Mouse (Mus musculus) Patski (cell line): ENCODE data around the gene Slc2a12. TPM values are rescaled to one million over a fixed set of nuclear protein-coding genes. Genes with fewer than 3 reads are reported as not detected.
A peak's percentile ranks its signal among the peaks of the same experiment; 100 is the strongest.

Source experiments
- ATAC-seq: fragments of 100-300 bp; one replicate; pipeline ENCODE4 v1.8.0; 2021
- CTCF ChIA-PET: fragments of 350-600 bp; sonication (Branson Sonifier 250); formaldehyde crosslinking; loops from one replicate; lab custom pipeline; 2022; ENCODE audit warnings: inconsistent platforms; lab: Charles Lee
- POLR2A ChIA-PET: fragments of 350-600 bp; sonication (Branson Sonifier 250); formaldehyde crosslinking; loops from one replicate; lab custom pipeline; 2022; ENCODE audit warnings: antibody characterized with exemption, inconsistent platforms; lab: Charles Lee
- DNase-seq: peaks from one replicate; pipeline ENCODE4 v3.0.0-alpha.2; 2011; ENCODE audit warnings: low read depth, low spot score
- H3K27me3 ChIP-seq: fragments of 371-371 bp; one replicate; pipeline ENCODE4 v1.5.1; 2021
- CTCF ChIP-seq: fragments of 100-300 bp; IDR thresholded peaks from one replicate; pipeline ENCODE4 v1.5.1; 2021
- in situ Hi-C: fragments of 300-500 bp; cut with MboI; formaldehyde crosslinking; loops from 3 replicates; pipeline ENCODE4 v1.11.1; 2018; ENCODE audit warnings: low pct_unique_long_range_greater_than_20kb, mixed read lengths
- polyA plus RNA-seq: library from polyadenylated mRNA; unstranded; gene quantifications from one replicate; pipeline ENCODE4 v1.2.3, GENCODE M21; 2021

Gene Slc2a12
- polyA plus RNA-seq, 1 experiment from 2014 or later: not detected

DNA sequence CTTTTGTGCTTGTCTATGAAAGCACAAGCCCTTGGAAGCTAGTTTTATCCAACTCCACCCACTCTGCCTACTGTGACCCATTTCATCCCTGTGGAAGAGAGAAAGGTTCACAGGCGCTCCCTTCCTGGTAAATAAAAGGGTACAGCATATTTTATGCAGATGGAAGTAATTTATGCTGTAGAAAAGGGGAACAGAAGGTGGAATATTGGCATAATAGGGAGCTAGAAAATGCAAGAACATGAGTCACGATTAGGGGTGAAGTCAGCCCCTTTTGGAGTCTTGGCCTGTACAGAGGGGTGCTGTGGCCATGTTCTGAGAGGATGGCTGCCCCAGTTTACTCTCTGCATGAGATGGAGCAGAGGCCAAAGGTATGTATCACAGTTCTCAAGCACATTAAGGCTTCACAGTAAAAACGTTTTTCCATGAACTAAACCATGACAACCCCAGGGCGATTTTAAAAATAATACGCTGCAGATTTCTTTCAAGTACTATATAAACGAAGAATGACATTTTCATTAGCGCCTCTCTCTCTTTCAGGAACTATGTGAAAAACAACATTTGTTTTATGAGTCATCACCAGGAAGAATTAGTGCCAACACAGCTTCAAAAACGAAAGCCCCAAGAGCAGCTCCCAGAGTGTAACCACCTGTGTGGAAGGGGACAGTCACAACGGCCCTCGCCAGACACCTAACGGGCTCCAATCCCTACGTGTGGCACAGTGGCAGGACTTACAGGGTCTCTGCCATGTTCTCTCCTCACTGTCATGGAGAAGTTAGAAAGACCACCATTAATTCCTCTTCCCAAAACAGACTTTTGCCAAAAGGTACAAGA is 56.9 kb downstream of the Slc2a12 start:
- no peak for ATAC-seq
- in situ Hi-C loops: no loop called here
- TF ChIP-seq CTCF: no peak
- DNase-seq: no peak
- ChIA-PET POLR2A (no interaction called here), CTCF (interaction anchor here (1.3 to 6.9 kb wide), 2 partner anchors 13 to 82 kb away, joined by 3 to 39 read pairs; no protein-coding TSS in a partner anchor)
- no peaks in the 10 kb centered on the region for H3K27me3 ChIP-seq

DNA sequence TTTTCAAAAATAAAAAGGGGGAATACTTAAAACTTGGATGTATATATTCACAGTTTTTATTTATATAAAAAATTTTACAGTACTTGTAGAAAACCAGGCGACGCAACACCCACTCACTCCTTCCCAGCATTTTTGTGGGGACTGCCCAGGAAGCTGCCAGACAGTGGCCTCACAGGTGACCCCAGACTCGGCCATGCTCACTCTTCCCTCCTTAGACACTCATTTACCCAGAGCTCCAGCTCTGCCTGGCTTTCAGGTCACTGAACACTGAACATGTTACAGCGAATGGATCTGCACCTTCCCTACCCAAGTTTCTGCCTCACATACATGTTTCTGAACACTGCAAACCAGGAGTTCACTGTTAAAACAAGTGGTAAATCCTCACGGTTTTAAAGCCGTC is 59.0 kb downstream of the Slc2a12 start:
- in situ Hi-C loops: no loop called here
- ATAC-seq: no peak
- H3K27me3 ChIP-seq: no peaks in the 10 kb centered on the region
- TF ChIP-seq CTCF: no peak
- DNase-seq: no peak
- ChIA-PET CTCF (interaction anchor here (0.7 to 6.9 kb wide), 5 partner anchors 11 to 28 kb away, joined by 3 to 39 read pairs (median 4); partner anchors contain the start of gene Tbpl1), POLR2A (interaction anchor here (0.7 to 1.8 kb wide), 2 partner anchors 8 to 27 kb away, joined by 3 to 5 read pairs; no protein-coding TSS in a partner anchor)

DNA sequence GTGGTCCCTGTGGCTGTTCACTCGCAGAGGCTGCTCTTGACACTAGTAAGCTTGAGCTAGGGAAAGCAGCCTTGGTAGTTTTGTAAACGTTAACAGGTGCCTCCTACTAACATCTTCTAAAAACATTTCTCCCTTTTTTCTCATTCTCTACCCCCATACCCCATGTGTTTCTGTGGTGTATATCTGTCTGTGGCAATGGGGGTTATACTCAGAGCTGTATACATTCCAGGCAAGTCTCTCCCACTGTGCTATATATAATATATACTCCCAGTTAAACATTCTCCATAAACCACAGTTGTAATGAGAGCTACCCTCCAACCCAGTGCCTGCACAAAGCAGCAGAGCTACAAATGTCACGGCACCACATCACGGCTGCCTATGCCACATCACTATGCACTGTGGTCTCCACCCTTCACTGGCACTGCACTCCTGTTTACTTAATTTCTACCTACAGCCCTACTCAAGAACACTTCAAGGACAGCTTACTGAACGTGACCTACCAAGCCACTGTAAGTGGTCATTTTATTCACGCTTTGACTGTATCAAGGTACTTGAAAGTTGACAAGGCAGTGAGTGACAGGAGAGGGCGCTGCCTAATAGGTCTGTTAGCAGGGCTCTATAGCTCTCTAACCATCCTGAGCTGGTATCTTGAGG is 63.5 kb downstream of the Slc2a12 start:
- ChIA-PET POLR2A (interaction anchor here (1.0 kb wide), 1 partner anchor 36 kb away, joined by 3 read pairs; no protein-coding TSS in a partner anchor), CTCF (no interaction called here)
- TF ChIP-seq CTCF: no peak
- ATAC-seq: no peak
- no peaks in the 10 kb centered on the region for H3K27me3 ChIP-seq
- no peak for DNase-seq
- in situ Hi-C loops: no loop called here

DNA sequence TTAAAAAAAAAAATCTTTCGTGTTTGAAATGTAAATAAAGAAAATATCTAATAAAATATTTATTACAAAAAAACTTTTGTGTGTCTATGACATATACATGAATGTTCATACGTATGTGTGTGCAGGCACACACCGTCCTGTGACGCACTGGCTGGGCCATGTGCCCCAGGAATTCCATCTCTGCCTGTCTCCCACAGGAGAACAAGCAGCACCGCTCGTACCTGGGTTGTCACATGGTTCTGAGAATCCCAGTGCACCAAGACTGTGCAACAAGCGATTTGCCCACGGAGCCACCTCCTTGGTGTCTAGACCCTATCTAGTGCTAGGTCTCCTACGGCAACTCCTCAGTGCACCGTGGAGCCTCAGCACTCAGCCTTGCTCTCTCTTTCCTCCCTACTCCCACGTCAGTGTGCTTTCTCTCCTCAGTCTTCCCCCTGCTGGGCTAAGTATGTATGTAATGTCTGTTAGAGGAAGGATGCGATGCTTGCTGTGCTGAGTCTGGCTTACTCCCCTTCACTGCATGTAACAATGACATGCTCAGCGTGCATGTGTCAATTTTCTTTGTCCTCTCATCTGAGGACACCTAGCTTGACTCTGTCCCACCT is 65.5 kb downstream of the Slc2a12 start:
- ATAC-seq: no peak
- H3K27me3 ChIP-seq: no peaks in the 10 kb centered on the region
- CTCF ChIA-PET: no interaction called here
- in situ Hi-C loops: loop anchor here (10.0 kb wide), 1 partner anchor 95 kb away; no protein-coding TSS in a partner anchor
- DNase-seq: no peak
- TF ChIP-seq CTCF: no peak
- POLR2A ChIA-PET: no interaction called here

DNA sequence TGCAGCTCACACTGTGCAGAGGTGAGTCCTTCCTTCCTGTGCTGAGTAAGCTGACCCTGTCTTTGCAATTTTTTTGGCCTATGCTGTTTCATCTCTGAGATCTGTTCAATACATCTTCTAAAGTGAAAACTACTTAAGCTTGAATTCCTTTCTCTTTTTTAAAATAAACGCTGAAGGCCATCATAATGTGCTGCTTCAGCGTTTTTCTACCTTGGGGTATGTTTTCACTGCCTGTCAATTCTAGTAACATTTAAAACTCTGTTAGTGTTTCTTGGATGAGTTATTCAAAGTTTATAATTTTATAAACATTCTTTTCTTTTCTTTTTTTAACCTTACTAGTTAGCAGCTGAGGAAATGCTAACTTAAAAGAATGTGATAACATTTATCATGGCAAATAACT is 68.1 kb downstream of the Slc2a12 start:
- no peak for TF ChIP-seq CTCF
- POLR2A ChIA-PET: no interaction called here
- DNase-seq: no peak
- CTCF ChIA-PET: interaction anchor here (2.9 to 5.0 kb wide), 4 partner anchors 11 to 94 kb away, joined by 10 to 39 read pairs (median 18); partner anchors contain the start of gene Tbpl1
- in situ Hi-C loops: loop anchor here (10.0 kb wide), 1 partner anchor 98 kb away; no protein-coding TSS in a partner anchor
- H3K27me3 ChIP-seq: no peaks in the 10 kb centered on the region
- ATAC-seq: no peak

DNA sequence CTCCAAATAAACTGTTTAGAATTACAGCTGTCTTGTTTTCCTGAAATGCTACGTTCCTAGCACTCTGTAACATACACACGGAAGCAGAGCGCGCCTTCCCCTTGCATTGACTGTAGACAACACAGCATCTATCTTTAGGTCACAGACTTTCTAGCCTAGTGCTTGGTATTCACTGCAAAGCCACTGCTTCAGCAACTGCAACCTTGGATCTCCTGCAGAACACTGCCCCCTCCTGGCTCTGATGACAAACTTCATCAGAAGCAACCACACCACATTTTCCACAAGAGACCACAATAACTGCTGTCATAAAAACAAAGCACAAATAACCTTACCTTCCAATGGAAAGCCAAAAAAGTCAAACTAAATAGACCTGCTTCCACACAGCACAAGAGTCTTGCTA is 69.7 kb downstream of the Slc2a12 start:
- no peaks in the 10 kb centered on the region for H3K27me3 ChIP-seq
- ATAC-seq (peak; percentile 73), DNase-seq (no peak)
- ChIA-PET CTCF (interaction anchor here (0.9 to 5.0 kb wide), 9 partner anchors 8 to 134 kb away, joined by 3 to 39 read pairs (median 7); partner anchors contain the start of gene Tbpl1), POLR2A (no interaction called here)
- TF ChIP-seq CTCF: peak; percentile 87
- in situ Hi-C loops: loop anchor here (10.0 kb wide), 1 partner anchor 100 kb away; no protein-coding TSS in a partner anchor

DNA sequence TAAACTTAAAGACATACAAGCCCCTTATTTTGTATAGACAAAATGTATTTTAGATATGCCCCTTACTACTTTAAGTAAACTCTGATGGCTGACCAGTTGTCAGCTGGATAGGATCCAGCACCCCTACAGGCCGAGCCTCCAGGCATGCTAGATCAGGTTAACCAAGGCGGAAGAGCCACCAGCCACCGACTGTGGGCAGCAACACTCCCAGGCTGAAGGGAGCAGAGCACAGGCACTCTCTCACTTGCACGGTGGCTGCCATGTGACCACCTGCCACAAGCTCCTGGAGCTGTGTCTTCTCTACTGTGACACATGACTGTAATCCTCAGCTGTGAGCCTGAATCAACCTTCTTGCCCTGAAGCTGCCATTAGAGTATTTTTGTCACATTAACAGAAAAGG is 73.7 kb downstream of the Slc2a12 start:
- no peak for TF ChIP-seq CTCF
- ATAC-seq (no peak), DNase-seq (no peak)
- ChIA-PET CTCF (interaction anchor here (0.7 to 1.0 kb wide), 2 partner anchors 22 to 29 kb away, joined by 4 read pairs; no protein-coding TSS in a partner anchor), POLR2A (no interaction called here)
- in situ Hi-C loops: loop anchor here (10.0 kb wide), 1 partner anchor 104 kb away; no protein-coding TSS in a partner anchor
- no peaks in the 10 kb centered on the region for H3K27me3 ChIP-seq

DNA sequence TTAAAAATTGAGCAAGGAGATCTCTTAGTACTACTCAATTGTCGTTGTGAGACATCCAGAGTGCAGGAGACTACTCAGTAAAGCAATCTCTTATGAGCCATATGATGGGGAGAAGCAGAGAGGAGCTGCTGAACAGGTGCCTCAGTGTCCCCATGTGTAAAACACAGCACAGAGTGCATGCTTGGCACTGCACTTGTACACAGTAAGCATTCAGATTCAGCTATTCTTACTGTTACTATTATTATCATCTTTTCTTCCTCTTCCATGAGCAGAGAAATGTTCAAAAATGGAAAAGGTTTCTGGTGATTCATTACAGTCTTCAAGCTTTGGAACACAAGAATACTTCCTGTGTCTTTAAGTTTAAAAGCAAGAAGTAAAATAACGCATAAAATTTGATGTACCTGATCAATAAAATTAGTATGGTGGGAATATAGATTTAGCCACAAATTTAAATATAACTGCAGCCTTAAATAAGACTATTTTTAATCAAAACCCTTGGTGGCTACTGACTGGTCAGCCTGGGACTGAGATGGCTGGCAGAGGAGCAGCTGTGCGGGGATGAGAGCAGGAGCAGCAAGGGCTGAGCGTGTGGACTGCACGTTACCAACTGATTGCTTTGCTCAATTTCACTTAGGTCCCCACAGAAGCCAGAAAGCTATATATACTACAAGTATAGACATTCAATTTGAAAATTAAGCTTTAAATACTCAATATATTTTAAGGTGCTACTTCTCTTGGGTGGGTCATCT is 76.1 kb downstream of the Slc2a12 start:
- H3K27me3 ChIP-seq: no peaks in the 10 kb centered on the region
- POLR2A ChIA-PET: no interaction called here
- ATAC-seq (no peak), DNase-seq (no peak)
- in situ Hi-C loops: no loop called here
- no peak for TF ChIP-seq CTCF
- CTCF ChIA-PET: interaction anchor here (0.7 to 1.5 kb wide), 5 partner anchors 8 to 90 kb away, joined by 3 to 4 read pairs (median 3); partner anchors contain the start of gene Tbpl1

DNA sequence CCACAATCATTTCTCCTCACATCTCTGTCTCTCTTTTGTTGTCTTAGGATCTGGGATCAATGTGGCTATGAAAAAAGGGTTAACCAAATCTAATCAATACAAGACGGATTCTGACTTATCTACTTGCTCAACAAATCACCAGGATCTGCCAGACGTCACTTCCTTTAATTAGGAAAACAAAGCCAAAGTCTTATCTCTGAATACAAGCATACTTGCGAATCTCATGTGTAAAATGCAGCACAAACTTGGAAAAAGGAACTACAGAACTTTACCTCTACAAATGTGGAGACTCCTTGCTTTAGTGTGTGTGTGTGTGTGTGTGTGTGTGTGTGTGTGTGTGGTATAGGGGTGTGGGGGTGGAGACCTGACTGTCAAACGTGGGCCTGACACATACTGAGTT is 80.4 kb downstream of the Slc2a12 start:
- ATAC-seq: no peak
- ChIA-PET POLR2A (no interaction called here), CTCF (interaction anchor here (1.1 to 1.6 kb wide), 2 partner anchors 10 to 19 kb away, joined by 4 read pairs; no protein-coding TSS in a partner anchor)
- no peak for TF ChIP-seq CTCF
- in situ Hi-C loops: no loop called here
- DNase-seq: no peak
- no peaks in the 10 kb centered on the region for H3K27me3 ChIP-seq
